Mouse (Mus musculus): Measurements from ENCODE around the gene Psmc4.
A peak's percentile ranks its signal among the peaks of the same experiment; 100 is the strongest.

Gene Psmc4

DNA sequence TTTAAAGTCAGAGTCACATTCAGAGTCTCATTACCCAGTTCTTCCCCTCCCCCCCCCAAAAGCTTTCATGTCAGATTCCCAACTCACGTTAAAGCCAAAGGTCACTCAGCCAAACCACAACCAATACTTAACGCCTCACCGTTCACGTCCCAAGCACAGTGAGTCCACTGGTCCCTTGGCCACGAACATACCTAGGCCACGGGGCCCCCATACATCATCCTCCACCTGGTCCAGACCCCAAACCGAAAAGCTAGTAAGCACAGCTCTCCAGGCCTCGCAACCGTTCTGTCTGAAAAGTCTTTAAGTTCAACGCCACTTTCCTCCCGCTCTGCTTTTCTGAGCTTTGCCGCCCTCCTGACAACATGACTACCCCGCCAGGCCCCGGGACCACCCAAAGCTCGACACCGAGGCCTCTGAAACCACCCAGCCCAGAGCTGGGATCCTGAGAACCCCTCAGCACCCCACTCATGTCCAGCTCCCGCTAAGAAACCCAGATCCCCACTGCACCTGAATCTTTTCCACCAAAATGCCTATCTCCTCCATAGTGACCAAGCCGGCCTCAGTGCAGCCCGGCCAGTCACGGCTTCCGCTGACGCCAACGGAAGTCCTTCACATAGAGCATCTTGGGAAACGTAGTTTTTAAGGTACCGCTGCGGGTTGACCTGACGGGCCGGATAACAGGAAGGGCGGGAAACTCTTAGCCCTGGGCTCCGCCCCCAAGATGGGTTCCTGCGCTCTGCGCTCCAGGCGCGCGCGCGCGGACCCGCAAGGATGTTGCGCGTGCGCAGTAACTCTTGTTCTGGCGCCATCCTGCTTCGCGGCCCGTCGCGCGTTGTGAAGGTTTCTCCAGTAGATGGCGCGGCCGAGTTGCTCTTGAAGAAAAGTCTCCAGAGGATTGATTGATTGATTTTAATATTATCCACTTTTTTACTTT is at the start of gene Psmc4:
Gene Psmc4 (minus strand): TSS at position 626 of the 934 bp plus-strand sequence.
- peak; percentile 99 for DNase-seq (ENCODE audit: low read depth, low spot score)

DNA sequence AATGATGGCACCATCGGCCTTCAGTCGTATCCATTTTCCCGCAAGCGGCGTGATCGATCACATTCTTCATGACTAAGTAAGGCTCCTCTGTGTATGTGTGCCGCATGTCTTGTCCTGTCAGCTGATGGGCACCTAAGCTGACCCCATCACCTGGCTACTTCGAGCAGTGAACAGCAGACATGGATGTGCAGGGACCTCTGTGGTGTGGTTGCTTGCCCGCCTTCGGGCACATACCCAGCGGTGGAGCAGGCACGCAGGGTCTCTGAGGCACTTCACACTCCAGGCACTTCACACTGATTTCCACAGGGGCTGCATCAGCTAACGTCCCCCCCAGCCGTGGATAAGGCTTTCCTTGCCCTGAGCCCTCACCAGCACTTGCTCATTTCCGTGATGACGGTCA is 49.2 kb upstream of the Psmc4 start:
- DNase-seq (ENCODE audit: low read depth, low spot score) = no peak

DNA sequence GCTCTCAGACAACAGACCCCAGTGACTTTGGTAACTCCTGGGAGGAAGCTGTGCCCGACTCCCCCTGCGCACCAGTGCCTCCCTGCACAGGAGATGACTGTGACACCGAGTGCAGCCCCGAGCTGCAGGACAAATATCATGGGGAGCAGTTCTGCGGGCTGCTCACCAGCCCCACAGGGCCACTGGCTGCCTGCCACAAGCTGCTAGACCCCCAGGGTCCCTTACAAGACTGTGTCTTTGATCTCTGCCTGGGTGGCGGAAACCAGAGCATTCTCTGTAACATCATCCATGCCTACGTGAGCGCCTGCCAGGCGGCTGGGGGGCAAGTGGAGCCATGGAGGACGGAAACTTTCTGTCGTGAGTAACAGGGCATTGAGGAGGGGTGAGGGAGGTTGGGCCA is 43.6 kb upstream of the Psmc4 start:
- no peak for DNase-seq (ENCODE audit: low read depth, low spot score)

- no peak for DNase-seq (ENCODE audit: low read depth, low spot score)
Observed at GRCm38 (mm10) chr7:28086236-28086635, 36.3 kb upstream of the Psmc4 start.

GRCm38 (mm10) chr7:28084215-28084614 is 34.3 kb upstream of the Psmc4 start:
- no peak for DNase-seq (ENCODE audit: low read depth, low spot score)

DNA sequence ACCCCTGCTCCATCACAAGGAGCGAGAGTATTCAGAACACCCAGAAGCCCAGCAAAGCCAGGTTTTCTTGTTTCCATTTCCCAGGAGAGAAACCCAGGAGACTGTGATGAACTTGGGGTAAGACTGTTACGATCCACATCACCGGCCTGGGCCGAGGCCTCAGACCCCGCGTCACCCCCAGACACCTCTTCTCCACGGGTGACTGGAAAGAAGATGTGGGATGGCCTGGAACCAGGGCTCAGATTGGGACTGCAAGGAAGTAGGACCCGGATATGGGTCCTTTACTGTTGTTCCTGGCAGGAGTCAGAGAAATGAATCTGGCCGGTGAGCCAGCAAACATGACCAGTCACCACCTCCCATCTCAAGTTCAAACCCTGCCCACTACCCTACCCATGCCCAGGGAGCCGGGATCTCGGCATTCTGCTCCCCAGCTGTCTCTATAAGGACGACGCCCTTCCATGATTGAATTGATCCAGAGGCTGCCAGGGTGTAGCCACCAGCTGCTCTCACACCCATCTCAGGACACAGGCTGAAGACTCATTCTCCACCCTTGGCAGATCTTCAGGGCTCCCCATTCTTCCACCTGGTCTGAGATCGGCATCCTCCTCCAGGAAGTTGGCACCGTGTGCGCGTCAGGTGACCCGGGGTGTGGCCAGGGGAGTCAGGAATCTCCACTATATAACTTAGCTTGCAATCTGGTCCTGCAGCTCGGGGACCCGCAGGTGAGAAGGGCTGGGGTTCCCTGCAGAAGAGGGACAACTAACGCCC is 20.8 kb upstream of the Psmc4 start, which contains the start of gene Fcgbp:
Gene Fcgbp (plus strand): TSS at position 706 of the 768 bp plus-strand sequence.
- DNase-seq (ENCODE audit: low read depth, low spot score) = no peak

GRCm38 (mm10) chr7:28069546-28070172 is 19.8 kb upstream of the Psmc4 start:
- DNase-seq (ENCODE audit: low read depth, low spot score) = no peak

DNA sequence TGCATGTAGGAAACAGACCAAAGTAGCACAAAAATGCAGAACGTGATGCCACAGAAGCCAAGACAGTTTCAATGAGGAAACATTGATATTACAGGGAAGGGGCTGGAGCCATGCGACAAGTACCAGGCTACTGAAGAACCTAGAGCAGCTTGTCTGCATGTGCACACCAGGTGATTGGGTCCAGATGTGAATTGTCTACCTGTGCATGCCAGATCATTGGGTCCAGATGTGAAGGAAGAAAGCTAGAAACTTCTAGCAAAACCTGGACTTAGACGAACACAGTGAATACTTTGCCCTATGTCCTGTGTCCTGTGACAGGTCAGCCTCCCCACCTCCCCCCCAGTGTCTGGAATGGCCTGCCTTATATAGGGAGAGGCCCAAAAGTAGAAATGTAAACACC is 18.8 kb upstream of the Psmc4 start:
- no peak for DNase-seq (ENCODE audit: low read depth, low spot score)

GRCm38 (mm10) chr7:28059972-28060371 is 10.1 kb upstream of the Psmc4 start:
- DNase-seq (ENCODE audit: low read depth, low spot score) = no peak

- no peak for DNase-seq (ENCODE audit: low read depth, low spot score)
Observed at GRCm38 (mm10) chr7:28053046-28053930, 3.4 kb upstream of the Psmc4 start.

DNA sequence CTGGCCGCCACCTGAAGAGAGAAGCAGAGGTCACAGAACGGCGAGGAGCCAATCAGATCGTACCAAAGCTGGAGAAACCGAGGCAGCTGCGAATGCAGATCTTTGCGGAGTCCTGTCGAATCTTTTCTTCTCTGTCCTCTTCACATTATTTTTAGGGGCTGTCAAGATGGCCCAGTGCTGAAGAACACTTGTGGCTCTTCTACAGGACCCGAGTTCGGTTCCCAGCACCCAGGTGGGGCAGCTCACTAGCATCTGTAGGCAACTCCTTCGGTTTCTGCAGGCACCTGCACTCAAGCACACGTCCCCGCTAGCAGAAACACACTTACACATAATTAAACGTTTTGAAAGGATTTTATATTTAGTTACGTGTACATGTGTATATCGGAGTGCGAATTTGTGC is 683 bp upstream of the Psmc4 start:
- no peak for DNase-seq (ENCODE audit: low read depth, low spot score)

DNA sequence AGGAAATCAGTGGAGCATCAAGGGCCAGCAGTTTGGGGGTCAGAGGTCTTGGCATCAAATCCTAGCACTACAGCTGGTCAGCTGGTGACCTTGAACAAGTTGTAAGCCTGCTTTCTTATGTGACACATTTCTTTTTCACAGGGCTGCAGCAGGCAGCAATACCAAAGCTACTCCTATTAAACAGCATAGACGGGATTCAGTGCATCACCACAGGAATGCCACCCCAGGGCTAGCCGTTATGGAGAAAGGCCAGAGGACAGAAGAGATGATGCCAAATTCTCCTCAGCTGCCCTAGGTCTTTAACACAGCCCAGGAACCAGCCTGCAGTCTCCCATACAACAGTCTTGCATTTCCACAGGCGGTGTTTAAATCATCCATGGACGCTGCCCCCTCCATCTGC is 5.4 kb downstream of the Psmc4 start:
- DNase-seq (ENCODE audit: low read depth, low spot score) = no peak

- no peak for DNase-seq (ENCODE audit: low read depth, low spot score)
Observed at GRCm38 (mm10) chr7:28014445-28014810, 35.5 kb downstream of the Psmc4 start.

DNA sequence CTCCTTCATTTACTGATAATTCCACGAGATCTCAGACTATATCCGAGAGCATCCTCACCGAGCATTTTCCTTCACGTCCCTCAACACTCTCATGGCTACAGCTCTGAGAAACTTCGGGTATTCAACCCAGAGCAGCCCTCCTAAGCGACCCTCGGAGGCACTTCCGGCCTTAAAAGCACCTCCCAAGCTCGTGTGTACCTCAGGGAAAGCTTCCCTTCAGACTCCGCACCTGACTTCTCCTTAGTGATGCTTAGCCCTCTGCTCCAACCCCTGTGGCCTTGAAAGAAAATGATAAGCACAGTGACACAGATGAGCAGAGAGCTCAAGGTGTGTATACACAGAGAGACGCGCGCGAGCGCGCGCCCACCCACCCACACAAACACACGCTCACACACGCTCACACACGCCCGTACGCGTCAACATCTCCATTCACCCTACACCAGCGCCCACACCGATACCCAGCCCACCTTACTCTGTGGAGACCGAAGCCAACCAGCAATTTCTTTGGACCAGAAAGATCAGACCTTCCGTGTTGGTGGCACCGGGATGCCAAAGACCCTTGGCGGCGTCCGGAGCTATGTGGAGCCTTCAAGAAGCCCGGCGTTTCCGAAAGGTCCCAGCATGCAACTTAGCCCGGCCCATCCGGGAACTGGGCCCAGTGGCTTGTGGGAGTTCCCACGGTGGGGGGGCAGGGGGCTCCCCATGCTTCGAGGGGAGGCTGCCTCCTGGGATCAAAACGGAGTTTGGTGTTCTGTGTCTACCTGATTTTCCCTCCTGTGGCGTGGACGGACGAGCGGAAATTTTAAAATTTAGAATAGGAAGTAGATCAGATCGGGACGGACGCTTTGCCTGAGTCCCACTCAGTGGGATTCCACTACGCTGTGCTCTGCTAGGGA is 36.1 kb downstream of the Psmc4 start, which contains the start of gene Zfp850:
Gene Zfp850 (minus strand): TSS at position 567 of the 896 bp plus-strand sequence.
- peak; percentile 77 for DNase-seq (ENCODE audit: low read depth, low spot score)

DNA sequence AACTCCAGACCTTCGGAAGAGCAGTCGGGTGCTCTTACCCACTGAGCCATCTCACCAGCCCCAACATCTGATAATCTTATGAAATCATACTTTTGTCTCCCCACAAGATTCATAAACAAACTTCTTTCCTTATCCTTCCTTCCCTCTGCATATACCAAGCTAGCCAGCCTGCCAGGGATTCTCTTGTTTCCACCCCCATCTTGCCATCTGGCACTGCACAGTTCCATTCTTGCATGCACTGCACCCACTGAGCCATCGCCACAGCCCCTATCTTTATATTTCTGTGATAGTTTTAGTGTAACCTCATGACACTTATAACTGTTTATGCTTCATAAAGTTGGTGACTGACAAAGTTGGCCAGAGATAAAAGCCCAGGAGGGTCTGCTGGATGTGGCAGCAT is 39.6 kb downstream of the Psmc4 start:
- DNase-seq (ENCODE audit: low read depth, low spot score) = no peak

All from mesoderm, embryonic 11.5 days (tissue).